Mouse (Mus musculus): ENCODE results near the gene Rergl. TPM values are rescaled to one million over a fixed set of nuclear protein-coding genes. Genes with fewer than 3 reads are reported as not detected.

The Rergl gene
- not detected for polyA plus RNA-seq (2017; shearing (Covaris generic))

DNA sequence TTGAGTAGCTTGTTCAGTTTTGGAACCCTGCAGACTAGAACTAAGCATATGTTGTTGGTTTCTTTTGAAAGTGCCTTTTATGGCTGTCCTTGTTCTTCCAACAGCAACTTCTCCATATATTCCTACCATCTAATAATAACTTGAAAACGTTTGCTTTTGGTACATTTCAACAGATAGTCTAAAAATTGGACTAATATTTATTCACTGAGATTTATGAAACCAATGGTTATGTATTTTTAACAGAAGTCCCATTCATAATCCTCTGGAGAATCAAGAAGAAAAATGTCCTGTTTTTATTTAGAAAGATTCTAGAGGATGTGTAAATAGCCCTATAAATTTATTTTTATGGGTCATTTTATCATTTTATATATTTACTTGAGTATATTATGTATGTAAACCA, at the start of gene Rergl:
Gene Rergl, minus strand, starts transcription at position 101 of the 400 bp plus-strand sequence.

Other genes starting within 250 kb of the Rergl start
- 0.12 TPM for gene Pik3c2g, start 85.2 kb upstream of the Rergl start, polyA plus RNA-seq (2017; shearing (Covaris generic))

Measured in naive thymus-derived CD4-positive, alpha-beta T cell, adult 5 months (primary cell).